Mouse (Mus musculus) heart, adult 9 months (tissue): Measurements from ENCODE around the gene Tmem121.

Experiments
- DNase-seq, 2 experiments: peaks; one replicate each; pipeline ENCODE4 v3.0.0; 2022; ENCODE audit warnings: low spot score in 2 of 2

Gene Tmem121

GRCm38 (mm10) chr12:113185442-113186291, at the start of gene Tmem121:
Gene Tmem121 (plus strand): TSS chr12:113185930.
- DNase-seq = no peak

- no peak for DNase-seq
These were observed 49.2 kb upstream of the Tmem121 start for GRCm38 (mm10) chr12:113136492-113137020.

- peak; percentile 72 to 74 for DNase-seq
These were observed 48.2 kb upstream of the Tmem121 start for GRCm38 (mm10) chr12:113137260-113138213.

GRCm38 (mm10) chr12:113138291-113138690, 47.4 kb upstream of the Tmem121 start:
- no peak for DNase-seq

GRCm38 (mm10) chr12:113138901-113139864, 46.5 kb upstream of the Tmem121 start:
- peak; percentile 37 to 41 for DNase-seq

- DNase-seq = peak; percentile 94 to 96
These were observed 45.7 kb upstream of the Tmem121 start, which contains the start of gene Crip2 for GRCm38 (mm10) chr12:113139908-113140615. Gene Crip2 (plus strand): TSS chr12:113140236.

GRCm38 (mm10) chr12:113140616-113141411, 44.9 kb upstream of the Tmem121 start:
- DNase-seq = peak; percentile 80 to 84

GRCm38 (mm10) chr12:113141531-113141973, 44.2 kb upstream of the Tmem121 start:
- DNase-seq = peak; percentile 79 to 81

GRCm38 (mm10) chr12:113142021-113142975, 43.4 kb upstream of the Tmem121 start:
- DNase-seq = peak; percentile 94 to 96

GRCm38 (mm10) chr12:113143164-113143563, 42.6 kb upstream of the Tmem121 start:
- peak; percentile 66 to 71 for DNase-seq

- DNase-seq = peak; percentile 61 to 67
These were observed 41.6 kb upstream of the Tmem121 start for GRCm38 (mm10) chr12:113144001-113144756.

GRCm38 (mm10) chr12:113144886-113145285, 40.8 kb upstream of the Tmem121 start:
- DNase-seq = peak in 1 of 2 experiments; percentile 36

GRCm38 (mm10) chr12:113145591-113145990, 40.1 kb upstream of the Tmem121 start:
- no peak for DNase-seq

GRCm38 (mm10) chr12:113146112-113147057, 39.3 kb upstream of the Tmem121 start, which contains the start of gene Crip1:
Gene Crip1 (plus strand): TSS chr12:113146316.
- peak; percentile 88 to 91 for DNase-seq

GRCm38 (mm10) chr12:113147481-113147880, 38.2 kb upstream of the Tmem121 start:
- peak; percentile 49 to 50 for DNase-seq
